Mouse (Mus musculus): ENCODE measurements around the gene BC005624.

GRCm38 (mm10) chr2:31005453-31005852 lies 23.5 kb upstream of the BC005624 start:
- TF ChIP-seq CTCF (IDR thresholded peaks at IDR 0.05; ENCODE audit: borderline replicate concordance, insufficient read depth, low read depth, low read length) (no peak), POLR2A (IDR thresholded peaks at IDR 0.05; ENCODE audit: borderline replicate concordance, insufficient read depth, low read length) (no peak)

Data from cerebellum, adult 2 months (tissue).